Mouse (Mus musculus) embryonic facial prominence, embryonic 13.5 days (tissue): ENCODE measurements around the gene Aim2. TPM values are rescaled to one million over a fixed set of nuclear protein-coding genes. Genes with fewer than 3 reads are reported as not detected.

ENCODE experiments used
- ATAC-seq: fragments of 200-750 bp; cut with Nextera tagmentation; 2 replicates; pipeline ENCODE4 v1.8.0; 2017; ENCODE audit warnings: low read depth; ENCODE audit not compliant: insufficient number of reproducible peaks, insufficient read depth, low FRiP score, low TSS enrichment
- H3K27ac ChIP-seq: fragments of 300-500 bp; sonication (generic); 2 replicates; pipeline ENCODE4 v1.5.1; 2015; ENCODE audit warnings: moderate library complexity, mild to moderate bottlenecking, inconsistent platforms
- H3K27me3 ChIP-seq: fragments of 300-500 bp; sonication (generic); 2 replicates; pipeline ENCODE4 v1.6.1; 2015; ENCODE audit warnings: mild to moderate bottlenecking, inconsistent platforms
- H3K36me3 ChIP-seq: fragments of 300-500 bp; sonication (generic); 2 replicates; pipeline ENCODE4 v1.6.1; 2015; ENCODE audit warnings: mild to moderate bottlenecking, inconsistent platforms
- H3K4me1 ChIP-seq: fragments of 300-500 bp; sonication (generic); 2 replicates; pipeline ENCODE4 v1.6.1; 2015; ENCODE audit warnings: inconsistent platforms
- H3K4me2 ChIP-seq: fragments of 300-500 bp; sonication (generic); 2 replicates; pipeline ENCODE4 v1.6.1; 2015; ENCODE audit warnings: moderate library complexity, mild to moderate bottlenecking, inconsistent platforms
- H3K4me3 ChIP-seq: fragments of 300-500 bp; sonication (generic); 2 replicates; pipeline ENCODE4 v1.5.1; 2015; ENCODE audit warnings: mild to moderate bottlenecking, inconsistent platforms
- H3K9ac ChIP-seq: fragments of 300-500 bp; sonication (generic); 2 replicates; pipeline ENCODE4 v1.6.1; 2015; ENCODE audit warnings: mild to moderate bottlenecking, inconsistent platforms
- H3K9me3 ChIP-seq: fragments of 300-500 bp; sonication (generic); 2 replicates; pipeline ENCODE4 v1.6.1; 2016; ENCODE audit warnings: inconsistent platforms
- WGBS: fragments of 180-500 bp; shearing (Covaris S2); methylation state at CpG from one replicate; pipeline ENCODE4 v1.1.7; 2015; ENCODE audit warnings: mixed read lengths; 5-methylcytosine and 5-hydroxymethylcytosine counted together
- polyA plus RNA-seq: library from polyadenylated mRNA; unstranded; fragments of >200 nt; fragmentation: Nextera tagmentation; extraction: Ambion mirVana; gene quantifications from 2 replicates; pipeline ENCODE4 v1.2.1, GENCODE M21; 2015

Gene Aim2
- polyA plus RNA-seq, 1 experiment from 2014 or later, result 3.1 TPM

DNA sequence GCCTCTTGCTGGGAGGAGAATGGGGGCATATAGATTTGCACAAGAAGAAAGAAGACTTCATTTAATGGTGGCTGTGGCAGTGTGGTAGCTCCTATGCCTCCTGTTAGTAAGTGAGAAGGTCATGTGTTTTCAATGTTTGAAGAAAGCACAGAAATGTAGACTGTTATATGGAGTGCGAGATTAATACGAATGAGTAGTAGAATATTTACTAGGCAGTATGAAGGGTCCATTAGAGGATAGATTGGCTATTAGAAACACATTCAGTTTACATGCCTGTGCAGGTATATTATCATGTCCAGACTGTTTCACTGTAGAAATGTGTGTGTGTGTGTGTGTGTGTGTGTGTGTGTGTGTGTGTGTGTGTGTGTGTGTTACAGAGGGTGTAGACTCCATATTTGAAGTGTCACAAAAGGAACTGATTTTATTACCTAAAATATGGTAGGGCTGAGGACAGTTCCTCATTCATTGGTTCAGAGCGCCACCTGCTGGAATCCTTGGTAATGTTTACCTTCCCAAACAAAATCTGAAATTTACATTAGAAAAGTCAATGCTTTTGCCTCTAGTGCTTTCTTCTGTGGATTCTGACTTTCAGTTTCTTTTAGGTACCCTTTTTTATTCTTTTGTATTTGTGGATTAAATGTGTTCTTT is 47.8 kb downstream of the Aim2 start:
- Histone ChIP-seq H3K27me3 (no peaks in the 10 kb centered on the region), H3K36me3 (no peaks in the 10 kb centered on the region), H3K9me3 (no peaks in the 10 kb centered on the region), H3K27ac (no peak overlapping the region), H3K9ac (no peak overlapping the region), H3K4me2 (no peak overlapping the region), H3K4me1 (no peaks in the 10 kb centered on the region), H3K4me3 (no peak overlapping the region)
- no peak for ATAC-seq
- 34% methylated on average over 3 of the region's 3 CpGs for WGBS

DNA sequence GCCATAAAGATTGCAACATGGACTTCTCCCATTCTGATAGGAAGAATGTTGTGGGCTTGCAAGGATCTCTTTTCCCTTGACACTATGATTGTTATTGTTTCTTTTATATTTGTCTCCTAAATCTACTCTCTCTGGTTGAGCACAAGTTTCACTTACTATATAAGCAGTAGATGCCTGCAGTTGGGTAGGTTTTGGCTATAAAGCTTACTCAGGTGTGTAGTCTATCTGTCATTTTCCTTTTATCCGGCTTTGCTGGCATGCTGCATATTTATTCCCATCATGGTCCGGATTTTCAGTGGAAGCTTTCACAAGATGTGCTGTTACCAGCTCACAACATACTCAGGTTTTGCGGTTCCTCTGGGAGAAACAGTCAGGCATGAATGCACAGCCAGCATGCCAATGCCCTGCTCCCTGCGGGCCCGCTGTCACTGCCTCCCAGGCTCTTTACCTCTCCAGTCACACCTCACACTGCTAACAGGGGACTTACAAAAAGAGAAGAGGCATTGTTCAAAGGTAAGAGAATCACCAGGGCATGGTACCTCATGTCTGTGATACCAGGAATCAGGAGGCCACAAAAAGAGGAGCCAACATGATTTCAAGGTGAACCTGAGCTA is 54.1 kb downstream of the Aim2 start:
- no peak overlapping the region for H3K9ac ChIP-seq
- WGBS, result 84% methylated on average over 5 of the region's 5 CpGs
- H3K36me3 ChIP-seq, result no peaks in the 10 kb centered on the region

DNA sequence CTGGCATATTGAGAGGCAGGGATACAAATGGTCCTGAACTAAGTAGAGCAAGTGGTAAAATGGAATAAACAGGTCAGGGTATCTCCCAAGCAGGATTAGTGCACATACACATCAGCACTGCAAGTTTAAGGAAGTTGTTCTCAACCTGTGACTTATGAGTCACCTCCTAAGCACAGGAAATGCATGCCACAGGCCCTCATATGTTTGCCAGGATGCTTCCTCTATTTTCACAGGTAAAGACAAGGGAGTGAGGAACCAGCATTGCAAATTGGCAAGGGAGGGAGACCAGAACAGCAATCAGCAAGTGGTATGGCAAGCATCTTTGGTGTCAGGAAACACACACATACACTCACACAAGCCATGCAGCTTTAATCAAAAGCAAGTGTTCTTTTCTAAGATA is 58.4 kb downstream of the Aim2 start:
- no peaks in the 10 kb centered on the region for H3K9me3 ChIP-seq
- H3K4me2 ChIP-seq, result no peak overlapping the region
- no peaks in the 10 kb centered on the region for H3K4me1 ChIP-seq
- H3K27me3 ChIP-seq, result no peaks in the 10 kb centered on the region
- H3K4me3 ChIP-seq, result no peak overlapping the region
- no peaks in the 10 kb centered on the region for H3K36me3 ChIP-seq
- ATAC-seq, result no peak
- no peak overlapping the region for H3K9ac ChIP-seq
- no peak overlapping the region for H3K27ac ChIP-seq

More for the DNA sequence above, 54.1 kb downstream of the Aim2 start:
- Histone ChIP-seq H3K4me3 (no peak overlapping the region), H3K27me3 (no peaks in the 10 kb centered on the region), H3K4me2 (no peak overlapping the region), H3K27ac (no peak overlapping the region), H3K9me3 (no peaks in the 10 kb centered on the region), H3K4me1 (no peaks in the 10 kb centered on the region)
- ATAC-seq, result no peak

DNA sequence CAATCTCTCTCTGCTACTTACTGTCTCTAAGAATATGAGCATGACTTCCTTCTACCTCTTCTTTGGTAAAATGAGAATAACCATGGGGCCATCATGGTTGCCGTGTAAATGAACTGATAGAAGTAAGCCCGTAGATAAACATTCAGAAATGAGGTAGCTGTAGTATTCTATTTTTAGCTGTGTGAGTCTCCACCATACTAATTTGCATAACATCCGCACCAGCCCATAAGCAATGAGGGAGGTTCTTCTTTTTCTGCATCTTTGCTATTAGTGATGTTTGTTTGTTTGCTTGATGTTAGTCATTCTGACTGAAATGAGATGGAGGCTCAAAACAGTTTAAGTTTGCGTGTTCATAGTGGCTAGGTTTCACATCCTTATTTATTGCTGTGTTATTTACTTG is 61.2 kb downstream of the Aim2 start:
- H3K4me3 ChIP-seq, result no peak overlapping the region
- WGBS, result 87% methylated on average over 4 of the region's 4 CpGs
- H3K27me3 ChIP-seq, result no peaks in the 10 kb centered on the region
- H3K9ac ChIP-seq, result no peak overlapping the region
- H3K4me1 ChIP-seq, result no peaks in the 10 kb centered on the region
- no peaks in the 10 kb centered on the region for H3K36me3 ChIP-seq
- no peak overlapping the region for H3K4me2 ChIP-seq
- H3K9me3 ChIP-seq, result no peaks in the 10 kb centered on the region
- H3K27ac ChIP-seq, result no peak overlapping the region
- no peak for ATAC-seq

- no peak overlapping the region for H3K9ac ChIP-seq
- H3K27me3 ChIP-seq, result no peaks in the 10 kb centered on the region
- H3K4me1 ChIP-seq, result no peaks in the 10 kb centered on the region
- no peaks in the 10 kb centered on the region for H3K36me3 ChIP-seq
- WGBS, result 64% methylated on average over 3 of the region's 3 CpGs
- H3K9me3 ChIP-seq, result no peaks in the 10 kb centered on the region
- no peak overlapping the region for H3K4me3 ChIP-seq
- H3K27ac ChIP-seq, result no peak overlapping the region
- no peak overlapping the region for H3K4me2 ChIP-seq
- ATAC-seq, result no peak
Measured at GRCm38 (mm10) chr1:173414631-173415030, 64.0 kb downstream of the Aim2 start.

DNA sequence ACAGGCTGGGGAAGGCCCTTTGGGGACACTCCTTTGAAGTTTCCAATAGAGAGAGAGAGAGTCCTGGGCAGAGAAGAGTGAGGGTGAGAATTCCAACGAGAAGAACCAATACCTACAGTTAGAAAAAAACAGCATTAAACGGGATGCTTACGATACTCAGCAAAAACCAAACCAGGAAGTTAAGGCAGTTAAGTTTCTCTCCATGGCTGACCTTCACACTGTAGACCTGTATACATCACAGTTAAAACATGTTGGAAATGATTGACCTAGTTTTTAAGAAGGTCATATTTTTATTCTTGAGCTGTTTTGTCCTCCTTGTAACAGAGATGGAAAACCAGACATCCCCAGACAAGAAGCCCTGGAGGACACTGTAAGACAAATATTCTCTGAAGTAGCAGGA is 67.8 kb downstream of the Aim2 start:
- no peak for ATAC-seq
- Histone ChIP-seq H3K4me1 (no peaks in the 10 kb centered on the region), H3K27me3 (no peaks in the 10 kb centered on the region), H3K9ac (no peak overlapping the region), H3K27ac (no peak overlapping the region), H3K4me3 (no peak overlapping the region), H3K36me3 (no peaks in the 10 kb centered on the region), H3K9me3 (no peaks in the 10 kb centered on the region), H3K4me2 (no peak overlapping the region)
- 73% methylated on average over 3 of the region's 3 CpGs for WGBS

DNA sequence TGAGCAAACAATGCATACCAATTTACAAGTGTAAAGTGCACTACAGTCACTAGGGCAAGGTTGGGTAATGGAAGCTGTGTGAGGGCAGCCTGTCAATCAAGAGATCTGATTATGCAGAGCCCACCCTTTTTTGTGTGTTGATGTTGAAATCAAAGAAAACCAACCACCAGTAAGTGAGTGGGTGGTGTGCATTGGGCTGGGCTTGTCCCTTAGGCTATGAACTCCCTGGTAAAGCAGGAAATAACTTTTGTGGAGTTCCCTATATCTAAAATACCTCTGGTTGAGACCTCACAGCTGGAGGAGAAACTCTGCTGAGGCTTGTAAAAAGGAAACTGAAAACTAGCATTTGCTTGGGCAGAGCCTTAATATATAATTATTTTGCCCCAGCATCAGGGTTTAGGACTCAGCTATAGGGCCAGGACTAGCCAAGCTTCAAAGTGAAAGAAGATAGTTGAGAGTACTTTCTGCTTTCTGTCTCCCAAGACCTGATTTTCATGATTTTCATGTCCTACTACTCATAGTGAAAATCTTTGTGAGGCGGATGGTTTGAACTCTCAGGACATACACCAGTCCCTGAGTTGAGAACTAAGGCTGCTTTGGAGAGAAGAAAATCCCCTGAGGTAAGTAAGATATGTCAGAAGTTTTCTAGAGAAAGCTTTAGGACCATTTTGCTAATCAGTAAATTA is 68.4 kb downstream of the Aim2 start:
- 63% methylated on average over 1 of the region's 1 CpGs for WGBS
- H3K4me2 ChIP-seq, result no peak overlapping the region
- no peaks in the 10 kb centered on the region for H3K9me3 ChIP-seq
- H3K4me3 ChIP-seq, result no peak overlapping the region
- H3K9ac ChIP-seq, result no peak overlapping the region
- no peaks in the 10 kb centered on the region for H3K4me1 ChIP-seq
- H3K27ac ChIP-seq, result no peak overlapping the region
- H3K27me3 ChIP-seq, result no peaks in the 10 kb centered on the region
- no peaks in the 10 kb centered on the region for H3K36me3 ChIP-seq
- ATAC-seq, result no peak

- Histone ChIP-seq H3K9ac (no peak overlapping the region), H3K9me3 (no peaks in the 10 kb centered on the region)
- WGBS, result 68% methylated on average over 6 of the region's 6 CpGs
Measured at GRCm38 (mm10) chr1:173420374-173420773, 69.7 kb downstream of the Aim2 start.

DNA sequence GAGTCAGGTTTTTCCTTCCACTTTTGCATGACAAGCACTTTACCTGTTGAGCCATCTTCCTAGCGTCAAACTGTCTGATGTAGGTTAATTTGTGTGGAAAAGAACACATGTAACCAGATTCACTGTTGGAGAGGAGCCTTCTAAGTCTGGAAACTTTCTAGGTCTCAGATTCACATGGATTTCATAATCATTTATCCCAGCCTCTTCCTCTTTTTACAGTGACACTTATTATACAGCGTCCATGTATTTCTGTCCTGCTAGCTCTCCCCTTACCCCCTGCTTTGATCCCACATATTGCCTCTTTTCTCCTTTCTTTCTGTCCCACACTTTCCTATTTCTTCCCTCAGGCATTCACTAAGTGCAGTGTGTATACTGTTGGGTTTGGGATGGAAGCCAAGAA is 75.7 kb downstream of the Aim2 start:
- H3K9ac ChIP-seq, result no peak overlapping the region
- no peak overlapping the region for H3K4me2 ChIP-seq
- ATAC-seq, result no peak
- no peaks in the 10 kb centered on the region for H3K36me3 ChIP-seq
- peaks cover 6% of the 10 kb centered on the region; the same call in 1 of the 2 replicates for H3K4me1 ChIP-seq
- H3K27me3 ChIP-seq, result no peaks in the 10 kb centered on the region
- no peak overlapping the region for H3K27ac ChIP-seq
- H3K4me3 ChIP-seq, result no peak overlapping the region
- H3K9me3 ChIP-seq, result no peaks in the 10 kb centered on the region
- 64% methylated on average over 2 of the region's 2 CpGs for WGBS

More at GRCm38 (mm10) chr1:173420374-173420773, 69.7 kb downstream of the Aim2 start:
- Histone ChIP-seq H3K36me3 (no peaks in the 10 kb centered on the region), H3K4me2 (no peak overlapping the region), H3K27ac (no peak overlapping the region), H3K4me1 (no peaks in the 10 kb centered on the region), H3K4me3 (no peak overlapping the region), H3K27me3 (no peaks in the 10 kb centered on the region)
- no peak for ATAC-seq

- no peaks in the 10 kb centered on the region for H3K36me3 ChIP-seq
- no peaks in the 10 kb centered on the region for H3K27me3 ChIP-seq
- H3K4me1 ChIP-seq, result peaks cover 6% of the 10 kb centered on the region; the same call in 1 of the 2 replicates
- no peak overlapping the region for H3K27ac ChIP-seq
- H3K4me3 ChIP-seq, result no peak overlapping the region
- WGBS, result 52% methylated on average over 8 of the region's 8 CpGs
- no peak overlapping the region for H3K9ac ChIP-seq
- no peak for ATAC-seq
- H3K4me2 ChIP-seq, result no peak overlapping the region
- H3K9me3 ChIP-seq, result no peaks in the 10 kb centered on the region
Measured at GRCm38 (mm10) chr1:173427385-173427784, 76.7 kb downstream of the Aim2 start.

DNA sequence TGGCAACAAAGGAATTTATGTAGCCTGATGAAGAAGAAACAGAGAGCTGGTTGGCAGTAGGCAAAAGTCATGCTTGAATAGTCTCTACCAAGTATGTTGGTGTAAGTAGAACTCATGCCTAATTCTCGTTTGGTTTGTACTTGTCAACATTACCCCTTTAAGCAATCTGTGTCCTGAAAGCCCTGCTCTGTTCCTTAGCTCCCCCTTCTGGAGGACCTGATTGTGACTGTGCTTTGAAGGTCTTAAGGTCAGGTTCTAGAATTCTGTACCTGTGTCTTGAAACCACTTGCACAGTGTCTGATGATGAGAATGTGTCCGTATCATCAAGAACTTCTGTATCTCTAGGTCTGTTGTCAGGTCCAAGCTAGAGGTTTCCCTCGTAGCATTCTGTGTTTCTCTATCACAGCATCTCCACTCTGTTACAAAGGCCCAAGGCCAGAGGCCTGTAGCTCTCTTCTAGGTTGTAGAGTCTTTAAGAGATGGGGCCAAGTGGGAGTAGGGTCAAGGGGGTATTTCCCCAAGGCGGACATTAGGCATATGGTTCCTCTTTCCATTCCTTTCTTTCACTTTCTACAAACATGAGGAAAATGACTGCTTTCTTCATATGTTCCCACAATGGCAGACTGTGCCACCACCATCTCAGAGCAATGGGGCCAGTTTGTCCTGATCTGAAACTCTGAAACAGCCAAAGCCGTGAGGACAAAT is 79.5 kb downstream of the Aim2 start:
- H3K4me3 ChIP-seq, result no peak overlapping the region
- no peak overlapping the region for H3K27ac ChIP-seq
- H3K27me3 ChIP-seq, result no peaks in the 10 kb centered on the region
- H3K4me1 ChIP-seq, result peaks cover 6% of the 10 kb centered on the region; the same call in 1 of the 2 replicates
- WGBS, result 81% methylated on average over 5 of the region's 5 CpGs
- H3K36me3 ChIP-seq, result no peaks in the 10 kb centered on the region
- no peaks in the 10 kb centered on the region for H3K9me3 ChIP-seq
- no peak overlapping the region for H3K4me2 ChIP-seq
- no peak for ATAC-seq
- no peak overlapping the region for H3K9ac ChIP-seq
